Comparison of ENCODE assay signal across 16 mouse cellular contexts in the genomic region with DNA sequence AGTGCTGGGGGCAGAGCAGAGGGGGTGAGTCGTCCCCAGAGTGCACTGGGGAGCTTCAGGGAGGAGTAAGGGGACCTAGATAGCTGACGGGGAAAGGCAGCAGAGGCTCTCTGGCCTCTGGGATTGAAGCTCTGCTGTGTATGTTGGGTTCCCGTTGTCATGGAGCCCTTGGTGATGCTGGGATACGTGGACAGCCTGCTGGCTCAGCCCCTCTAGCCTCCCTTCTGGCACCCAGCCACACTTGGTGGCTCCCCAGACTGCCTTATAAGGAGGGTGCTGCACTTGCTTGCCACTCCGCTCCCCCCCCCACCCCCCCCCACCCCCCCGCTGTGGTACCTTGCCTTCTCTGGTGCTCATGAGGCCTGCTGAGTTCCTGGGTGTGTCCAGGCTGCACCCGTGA.
DNase-seq lines count a peak whose midpoint lies in the region; ATAC-seq lines count a peak whose summit lies in the region.
"Had no signal": no experiment of that assay in that cellular context is flagged by ENCODE, and none has a peak within 500 bp of the region (broad histone marks: within the 10 kb centered on the region; RNA-seq: fewer than 3 reads in every experiment).

No protein-coding gene starts in this region.

- no peak for DNase-seq in kidney, adult 11 months
- peak; percentile 49 for DNase-seq in right cerebral cortex, postnatal 4 days
- no peak for DNase-seq in right cerebral cortex, adult 18-20 months
- no peak for DNase-seq in adrenal gland, postnatal 36 days
- DNase-seq: cerebellum, postnatal 25 days; gastrocnemius, postnatal 36 days; heart, postnatal 10 days; kidney, postnatal 14 days had no signal

- H3K9ac ChIP-seq in kidney, embryonic 14.5 days (ENCODE audit: low read depth, low read length): no peak overlapping the region
- no peak overlapping the region for H3K9ac ChIP-seq in embryonic facial prominence, embryonic 15.5 days
- no peak overlapping the region for H3K9ac ChIP-seq in stomach, embryonic 14.5 days (replicated peaks; ENCODE audit: low read depth, low read length)
- H3K9ac ChIP-seq: liver, embryonic 15.5 days had no signal

- H3K4me3 ChIP-seq in kidney, embryonic 14.5 days (ENCODE audit: low read length): no peak overlapping the region
- no peak overlapping the region for H3K4me3 ChIP-seq in embryonic facial prominence, embryonic 15.5 days (replicated peaks)
- no peak overlapping the region for H3K4me3 ChIP-seq in stomach, embryonic 14.5 days (ENCODE audit: low read depth, low read length)
- H3K4me3 ChIP-seq: erythroblast, embryonic 14.5 days; left cerebral cortex, adult 2 months; liver, embryonic 15.5 days had no signal

- H3K27ac ChIP-seq in kidney, embryonic 14.5 days (ENCODE audit: low read depth, low read length): peak overlapping the region; percentile 51; the same call in 1 of the 2 replicates
- H3K27ac ChIP-seq in embryonic facial prominence, embryonic 15.5 days (replicated peaks): peak overlapping the region; percentile 72
- H3K27ac ChIP-seq in stomach, embryonic 14.5 days (ENCODE audit: low read length): peak overlapping the region; percentile 85; the same call in 1 of the 2 replicates
- H3K27ac ChIP-seq: liver, embryonic 15.5 days had no signal

- no peak overlapping the region for H3K4me2 ChIP-seq in kidney, embryonic 14.5 days (replicated peaks; ENCODE audit: low read depth, low read length)
- no peak overlapping the region for H3K4me2 ChIP-seq in embryonic facial prominence, embryonic 15.5 days (replicated peaks)
- H3K4me2 ChIP-seq in stomach, embryonic 14.5 days (replicated peaks; ENCODE audit: low read depth, low read length): no peak overlapping the region
- H3K4me2 ChIP-seq: liver, embryonic 15.5 days had no signal

- WGBS in kidney, embryonic 14.5 days: 65% methylated on average over 7 of the region's 7 CpGs
- WGBS in embryonic facial prominence, embryonic 15.5 days: 59% methylated on average over 7 of the region's 7 CpGs
- 60% methylated on average over 7 of the region's 7 CpGs for WGBS in stomach, embryonic 14.5 days

- peaks cover 29% of the 10 kb centered on the region for H3K4me1 ChIP-seq in kidney, embryonic 14.5 days (ENCODE audit: control insufficient read depth, insufficient read depth, low read length)
- peaks cover 49% of the 10 kb centered on the region for H3K4me1 ChIP-seq in embryonic facial prominence, embryonic 15.5 days
- H3K4me1 ChIP-seq in stomach, embryonic 14.5 days (ENCODE audit: control insufficient read depth, insufficient read depth, low read length): peaks cover 22% of the 10 kb centered on the region

- H3K27me3 ChIP-seq in kidney, embryonic 14.5 days (ENCODE audit: control insufficient read depth, insufficient read depth, low read length): no peaks in the 10 kb centered on the region
- no peaks in the 10 kb centered on the region for H3K27me3 ChIP-seq in embryonic facial prominence, embryonic 15.5 days
- H3K27me3 ChIP-seq in stomach, embryonic 14.5 days (ENCODE audit: control insufficient read depth, insufficient read depth, low read length): no peaks in the 10 kb centered on the region
- H3K27me3 ChIP-seq: liver, embryonic 15.5 days had no signal

- H3K9me3 ChIP-seq in kidney, embryonic 14.5 days (ENCODE audit: control insufficient read depth, low read length): no peaks in the 10 kb centered on the region
- no peaks in the 10 kb centered on the region for H3K9me3 ChIP-seq in embryonic facial prominence, embryonic 15.5 days (replicated peaks)
- H3K9me3 ChIP-seq in stomach, embryonic 14.5 days (ENCODE audit: control insufficient read depth, low read depth, low read length): no peaks in the 10 kb centered on the region
- H3K9me3 ChIP-seq: liver, embryonic 15.5 days had no signal

- peaks cover 27% of the 10 kb centered on the region for H3K36me3 ChIP-seq in kidney, embryonic 14.5 days (ENCODE audit: control insufficient read depth, insufficient read depth, low read length)
- H3K36me3 ChIP-seq in embryonic facial prominence, embryonic 15.5 days: peaks cover 25% of the 10 kb centered on the region
- peaks cover 17% of the 10 kb centered on the region for H3K36me3 ChIP-seq in stomach, embryonic 14.5 days (ENCODE audit: control insufficient read depth, insufficient read depth, low read length)

- no peak for ATAC-seq in kidney, embryonic 14.5 days (ENCODE audit: low FRiP score, low TSS enrichment)
- ATAC-seq in embryonic facial prominence, embryonic 15.5 days (ENCODE audit: insufficient number of reproducible peaks, low FRiP score, low TSS enrichment, low read depth): no peak
- no peak; the same call in 1 of the 2 replicates for ATAC-seq in stomach, embryonic 14.5 days (ENCODE audit: insufficient number of reproducible peaks, insufficient read depth, low FRiP score, low read depth)
- no peak for ATAC-seq in inflammation-experienced regulatory T-cells, adult 6 months
- ATAC-seq: midbrain, embryonic 16.5 days had no signal
